Mouse (Mus musculus) cerebellum, adult 11 months (tissue): ENCODE data around the gene Gria1.

Experiments
- DNase-seq: peaks from one replicate; pipeline ENCODE4 v3.0.0; 2022

The Gria1 gene

GRCm38 (mm10) chr11:57011024-57011690 is at the start of gene Gria1:
TSS of gene Gria1 (plus strand) at chr11:57011387.
- no peak for DNase-seq

GRCm38 (mm10) chr11:56961751-56962150 is 49.4 kb upstream of the Gria1 start:
- no peak for DNase-seq

DNA sequence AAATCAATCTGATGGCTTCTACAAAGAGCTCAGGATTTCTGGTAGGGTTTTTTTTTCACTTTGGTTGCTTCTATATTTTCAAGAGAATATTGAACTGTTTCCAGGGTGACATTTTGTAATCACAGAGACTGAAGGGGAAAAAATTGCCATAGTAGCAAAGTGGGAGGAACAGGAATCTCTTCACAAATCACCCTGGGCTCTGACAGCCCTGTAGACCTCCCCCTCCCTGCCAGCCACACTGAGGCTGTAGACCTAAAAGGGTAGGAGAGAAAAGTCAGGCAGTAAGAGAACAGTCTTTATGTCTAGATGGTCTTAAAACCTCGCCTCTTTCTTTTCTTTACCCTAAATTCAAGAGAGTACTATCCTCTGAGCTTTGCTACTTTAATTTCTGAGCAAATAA is 38.4 kb upstream of the Gria1 start:
- DNase-seq, result no peak

DNA sequence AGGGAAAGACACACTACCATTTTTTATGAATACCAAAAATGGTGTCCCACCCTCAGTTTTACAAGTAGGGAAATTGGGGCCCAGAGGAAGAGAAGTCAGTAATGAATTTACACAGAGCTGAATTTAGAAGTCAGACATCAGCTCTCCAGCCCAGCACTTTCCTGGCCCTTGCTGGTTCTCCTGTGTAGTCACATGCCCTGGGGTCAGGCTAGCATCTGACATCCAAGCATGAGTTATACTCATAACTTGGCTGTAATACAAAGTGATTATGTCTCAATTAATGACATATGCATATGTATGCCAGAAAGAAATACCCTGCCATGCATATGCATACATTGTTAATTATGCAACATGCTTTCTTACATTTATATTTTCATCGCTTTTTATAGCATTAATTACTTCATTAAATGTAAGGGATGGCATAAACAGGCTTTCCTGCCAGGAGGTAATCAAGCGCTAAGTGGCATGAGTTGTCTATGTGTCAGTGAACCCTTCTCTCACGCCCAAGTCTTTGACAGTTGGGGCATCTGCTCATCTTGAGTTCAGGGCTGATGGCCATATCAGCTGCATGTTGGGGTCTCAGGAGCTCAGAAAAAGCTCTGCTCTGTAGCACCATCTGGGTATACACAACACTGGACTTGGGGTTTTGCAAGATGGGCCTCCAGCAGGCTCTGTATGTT is 26.7 kb upstream of the Gria1 start:
- DNase-seq, result no peak

DNA sequence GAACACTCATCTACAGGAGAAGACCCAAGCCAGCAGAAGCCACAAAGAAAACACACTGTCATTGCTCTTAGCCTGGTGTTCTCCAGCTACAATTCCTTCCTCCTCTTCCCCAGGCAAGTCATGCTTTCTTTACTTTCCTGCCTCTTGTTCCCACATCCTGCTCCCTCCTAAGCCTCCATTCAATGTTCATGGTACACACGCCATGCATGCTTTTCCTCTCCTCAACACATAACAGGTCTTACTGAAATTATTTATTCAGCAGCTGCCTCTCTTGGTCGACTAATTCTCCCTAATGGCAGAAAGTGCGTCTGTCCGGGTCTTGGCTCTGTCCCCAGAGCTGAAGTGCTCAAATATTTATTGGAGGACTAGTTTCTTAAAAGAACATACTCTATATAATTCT is 25.7 kb upstream of the Gria1 start:
- no peak for DNase-seq

GRCm38 (mm10) chr11:56999601-57000001 is 11.6 kb upstream of the Gria1 start:
- DNase-seq, result no peak

- no peak for DNase-seq
Observed at GRCm38 (mm10) chr11:57004611-57005010, 6.6 kb upstream of the Gria1 start.

- no peak for DNase-seq
Observed at GRCm38 (mm10) chr11:57005341-57005740, 5.8 kb upstream of the Gria1 start.

GRCm38 (mm10) chr11:57007790-57008189 is 3.4 kb upstream of the Gria1 start:
- DNase-seq, result no peak

GRCm38 (mm10) chr11:57010611-57011010 is 576 bp upstream of the Gria1 start:
- no peak for DNase-seq

DNA sequence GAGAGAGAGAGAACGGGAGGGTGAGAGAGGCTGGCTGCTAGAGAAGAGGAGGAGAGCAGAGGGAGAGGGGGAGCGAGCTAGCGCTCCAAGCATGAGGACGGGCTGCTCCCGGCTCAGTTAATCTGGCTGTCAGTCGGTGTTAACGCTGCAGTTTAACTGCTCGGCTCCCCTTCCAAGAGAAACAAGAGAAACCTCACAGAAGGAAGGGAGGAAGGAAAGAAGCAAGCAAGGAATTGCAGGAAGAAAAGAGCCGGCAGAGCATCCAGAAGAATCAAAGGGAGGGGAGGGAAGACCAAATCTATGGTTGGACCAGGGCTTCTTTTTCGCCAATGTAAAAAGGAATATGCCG is 478 bp downstream of the Gria1 start:
- DNase-seq, result no peak

DNA sequence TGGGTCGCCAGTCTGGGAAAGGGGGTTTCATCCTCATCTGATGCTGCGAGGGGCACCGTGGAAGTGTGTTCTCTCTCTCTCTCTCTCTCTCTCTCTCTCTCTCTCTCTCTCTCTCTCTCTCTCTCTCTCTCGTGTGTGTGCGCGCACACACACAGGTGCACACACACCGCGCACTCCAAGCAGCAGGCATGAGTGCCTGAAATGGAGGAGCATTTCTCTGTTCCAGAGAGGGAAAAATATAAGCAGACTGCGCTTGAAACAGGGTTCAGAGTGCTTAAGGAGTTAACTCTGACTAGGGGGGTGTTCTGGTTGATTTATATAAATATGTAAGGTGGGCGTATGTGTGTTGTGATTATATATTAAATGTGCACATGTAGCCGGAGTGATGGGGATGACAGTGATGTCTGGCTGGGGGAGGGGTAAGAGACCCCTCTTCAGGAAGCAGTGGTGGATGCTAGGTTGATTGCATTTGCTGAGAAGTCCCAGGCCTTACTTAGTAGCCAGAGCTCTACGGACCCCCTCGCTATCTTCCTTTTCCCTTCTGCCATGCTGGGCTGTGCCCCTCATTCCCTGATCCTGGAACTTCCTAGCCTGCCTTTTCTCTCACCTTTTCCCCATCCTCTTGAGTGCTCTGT is 1.2 kb downstream of the Gria1 start:
- no peak for DNase-seq

- no peak for DNase-seq
Observed at GRCm38 (mm10) chr11:57013464-57014190, 2.4 kb downstream of the Gria1 start.

DNA sequence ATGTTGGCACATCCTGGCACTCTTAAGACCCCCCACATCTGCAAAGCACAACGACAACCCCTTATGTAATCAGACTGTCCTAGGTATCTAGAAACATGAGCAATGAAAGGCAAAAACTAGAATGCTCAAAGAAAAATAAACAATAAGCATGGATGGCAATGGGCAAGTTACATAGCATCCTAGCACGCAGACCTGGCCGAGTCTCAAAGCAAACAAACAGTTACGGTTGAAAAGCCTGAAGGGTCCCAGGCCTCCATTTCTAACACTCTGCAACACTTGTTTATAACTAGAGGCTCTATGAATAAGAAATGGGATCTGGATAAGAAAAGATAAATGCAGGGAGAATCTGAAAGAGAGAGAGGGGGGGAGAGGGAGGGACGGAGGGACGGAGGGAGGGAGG is 3.2 kb downstream of the Gria1 start:
- no peak for DNase-seq

- DNase-seq, result no peak
Observed at GRCm38 (mm10) chr11:57018536-57018935, 7.3 kb downstream of the Gria1 start.

DNA sequence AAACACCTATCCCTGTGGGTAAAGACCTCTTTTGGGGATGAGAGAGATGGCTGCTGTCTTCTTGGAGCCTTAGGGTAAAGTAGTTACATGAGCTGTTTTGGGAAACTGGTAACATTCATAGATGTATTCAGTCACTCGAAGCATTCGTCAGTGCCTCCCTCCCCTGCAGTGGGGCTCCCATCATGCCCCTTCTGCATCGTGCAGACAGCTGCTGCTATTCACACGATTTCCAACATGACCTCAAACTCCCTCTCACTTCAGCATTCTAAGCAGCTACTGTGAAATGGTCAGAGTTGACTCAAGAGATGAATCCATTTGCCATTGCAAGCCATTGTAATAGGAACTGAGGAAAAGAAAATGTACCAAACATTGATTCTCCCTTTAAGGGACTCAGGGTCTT is 11.2 kb downstream of the Gria1 start:
- no peak for DNase-seq

DNA sequence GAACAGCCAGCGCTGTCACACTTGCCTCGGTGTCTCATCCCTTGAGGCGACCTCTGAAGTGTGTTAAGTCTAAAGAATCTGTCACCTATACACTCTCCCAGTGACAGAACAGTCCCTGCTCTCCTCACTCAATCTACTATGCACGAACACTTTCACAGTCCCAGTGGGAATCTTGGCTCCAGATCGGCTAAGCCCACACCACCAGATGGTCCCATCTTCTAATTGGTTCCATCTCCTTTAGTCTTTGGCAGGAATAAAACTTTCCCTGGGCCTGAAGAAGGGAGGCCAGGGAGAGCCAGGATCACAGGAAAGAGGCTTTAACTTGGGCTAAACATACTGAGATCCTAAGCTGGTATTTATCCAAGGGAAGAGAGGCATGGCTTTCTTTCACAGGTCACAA is 19.3 kb downstream of the Gria1 start:
- peak; percentile 27 for DNase-seq

- no peak for DNase-seq
Observed at GRCm38 (mm10) chr11:57038807-57039206, 27.6 kb downstream of the Gria1 start.

DNA sequence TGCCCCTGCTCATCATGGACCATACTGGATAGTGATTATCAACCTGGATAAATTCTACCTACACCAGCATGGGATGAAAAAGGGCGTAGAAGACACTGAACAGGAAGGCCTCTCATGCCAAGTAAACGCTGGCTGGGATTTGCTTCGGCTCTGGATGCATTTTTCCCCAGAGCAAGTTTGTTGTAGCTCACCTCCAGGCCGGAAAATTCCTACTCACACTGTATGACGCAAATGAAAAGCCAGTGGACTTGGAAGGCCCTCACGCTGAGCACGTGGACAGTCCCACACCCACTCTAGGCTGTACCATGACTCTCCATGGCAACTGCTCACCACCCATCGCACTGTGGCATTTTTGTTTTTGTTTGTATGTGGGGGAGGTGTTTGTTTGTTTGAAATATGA is 28.1 kb downstream of the Gria1 start:
- DNase-seq, result no peak

DNA sequence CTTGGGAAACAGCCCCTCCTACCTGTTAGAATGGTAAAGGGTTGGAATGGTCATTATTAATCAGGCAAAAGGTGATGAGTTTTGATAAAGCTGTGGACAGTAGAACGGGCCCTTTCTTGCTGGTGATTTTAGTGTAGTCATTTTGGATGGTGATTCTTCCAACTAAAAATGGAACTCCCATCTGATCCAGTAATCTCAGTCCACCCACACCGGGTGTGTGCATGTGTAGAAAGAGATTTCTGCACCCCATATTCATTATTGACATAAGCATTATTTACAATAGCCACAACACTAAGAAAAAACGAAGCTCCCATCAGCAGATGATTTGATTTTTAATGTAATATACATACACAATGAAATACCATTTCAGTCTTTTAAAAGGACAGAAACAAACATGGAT is 30.9 kb downstream of the Gria1 start:
- DNase-seq, result no peak

DNA sequence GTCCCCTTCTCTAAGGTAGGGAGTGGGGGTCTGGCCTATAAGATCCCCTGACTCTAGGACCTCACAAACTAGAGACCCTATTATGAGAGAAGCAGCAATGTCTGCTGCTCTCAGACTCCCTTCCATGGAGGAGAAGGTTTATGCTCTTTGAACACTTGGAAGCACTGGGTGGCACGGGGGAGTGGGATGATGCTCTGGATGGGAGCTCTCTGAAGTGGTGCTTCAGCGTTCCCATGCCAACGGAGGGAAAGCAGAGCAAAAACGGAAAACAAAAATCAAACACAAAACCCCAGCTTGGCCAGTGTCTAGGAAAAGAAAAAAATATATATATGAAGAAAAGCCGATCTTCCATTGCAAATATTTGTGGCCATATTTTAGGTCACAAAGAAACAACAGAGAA is 33.0 kb downstream of the Gria1 start:
- no peak for DNase-seq

- DNase-seq, result no peak
Observed at GRCm38 (mm10) chr11:57051666-57052562, 40.7 kb downstream of the Gria1 start.

GRCm38 (mm10) chr11:57062441-57062840 is 51.3 kb downstream of the Gria1 start:
- no peak for DNase-seq
